Mouse (Mus musculus) liver, adult 2 months (tissue): ENCODE measurements around the gene Gap43.

ENCODE experiments used
- CTCF ChIP-seq: fragments of 200-500 bp; IDR thresholded peaks from 2 replicates; pipeline ENCODE4 v1.5.1; 2011; ENCODE audit warnings: low read depth, low read length, control low read depth
- POLR2A ChIP-seq: fragments of 200-500 bp; IDR thresholded peaks from 2 replicates; pipeline ENCODE4 v1.6.1; 2011; ENCODE audit warnings: low read length, control low read depth; ENCODE audit not compliant: insufficient read depth; ENCODE audit errors: extremely low read depth

DNA sequence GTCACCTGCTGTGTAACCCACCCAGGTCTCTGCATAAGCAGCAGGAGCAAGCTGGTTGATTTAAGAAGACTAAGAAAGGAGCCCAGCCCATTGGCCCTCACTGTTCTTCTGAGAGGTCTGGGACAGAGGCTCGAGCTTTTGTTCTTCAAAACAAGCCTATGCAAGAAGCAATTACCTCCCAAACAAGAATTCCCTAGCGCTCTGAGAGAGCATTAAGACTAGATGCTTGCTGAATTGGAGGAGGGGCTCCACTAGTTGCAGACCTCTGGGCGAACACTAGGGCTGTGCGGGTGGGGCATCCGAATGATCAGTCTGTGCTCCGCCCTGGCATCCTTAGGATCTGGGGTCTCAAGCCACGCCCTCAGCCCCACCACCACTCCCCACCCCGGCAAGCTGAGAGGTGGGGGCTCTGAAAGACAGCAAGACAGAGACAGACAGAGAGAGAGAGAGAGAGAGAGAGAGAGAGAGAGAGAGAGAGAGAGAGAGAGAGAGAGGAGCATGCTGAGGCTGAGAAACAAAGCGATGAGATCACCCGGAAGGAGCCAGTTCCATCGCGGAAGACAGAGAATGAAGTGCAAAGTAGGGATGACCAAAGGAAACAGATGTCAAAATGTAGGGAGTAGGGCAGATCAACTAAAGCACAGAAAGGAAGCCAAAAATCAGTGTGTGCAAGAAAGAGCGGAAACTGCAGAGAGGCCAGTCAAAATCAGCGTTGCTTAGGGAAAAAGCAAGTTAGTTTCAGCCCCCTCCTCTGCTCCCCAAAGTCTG, 34.3 kb downstream of the Gap43 start:
- no peak for TF ChIP-seq CTCF
- no peak for TF ChIP-seq POLR2A
